Mouse (Mus musculus) cerebellum, adult 9-11 months (tissue): ENCODE measurements at regions not wholly inside any gene's neighbourhood (a gene's known extent, or its start where the extent isn't known, plus 50 kb on each side); places are given as distances from the start of the nearest gene placed in this dataset.

Experiments
- DNase-seq: peaks from one replicate; pipeline ENCODE4 v3.0.0; 2022

DNA sequence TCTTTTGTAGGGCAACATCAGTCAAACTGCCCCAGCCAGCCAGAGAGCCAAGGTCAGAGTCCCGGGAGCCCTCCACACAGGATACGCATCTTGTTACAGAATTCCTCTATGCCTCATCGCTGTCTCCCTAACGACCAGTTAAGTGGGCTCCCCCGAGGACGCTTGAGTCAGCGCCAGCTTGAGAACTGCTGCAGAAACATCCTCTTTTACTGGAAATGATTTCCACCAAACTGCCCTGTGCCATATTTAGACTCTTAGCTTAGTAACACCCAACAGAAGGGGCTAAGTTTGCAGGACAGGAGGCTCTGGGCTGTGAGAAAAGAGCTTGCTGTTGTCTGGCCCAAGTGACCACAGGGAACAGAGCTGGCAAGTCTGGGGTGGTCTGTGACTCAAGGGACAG lies 357.0 kb downstream of the Setd4 start:
- peak; percentile 25 for DNase-seq

DNA sequence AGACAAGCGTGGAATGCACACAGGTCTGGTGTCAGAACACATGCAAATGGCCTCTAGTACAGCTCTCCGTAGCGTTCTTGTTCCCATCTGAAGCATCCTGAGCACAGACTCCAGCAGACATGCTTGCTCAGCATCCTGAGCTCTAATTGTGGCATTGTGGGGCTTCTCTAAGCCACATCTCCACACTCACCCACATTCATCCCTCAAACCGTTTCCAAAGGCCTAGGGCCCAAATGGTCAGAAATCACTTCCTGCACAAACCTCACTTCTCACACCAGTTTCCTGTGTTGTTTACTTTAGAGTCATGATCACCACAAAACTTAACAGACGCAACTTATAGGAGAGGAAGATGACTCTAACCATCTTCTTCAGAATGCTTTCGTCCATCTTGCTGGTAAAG lies 358.1 kb downstream of the Setd4 start:
- DNase-seq, result no peak

DNA sequence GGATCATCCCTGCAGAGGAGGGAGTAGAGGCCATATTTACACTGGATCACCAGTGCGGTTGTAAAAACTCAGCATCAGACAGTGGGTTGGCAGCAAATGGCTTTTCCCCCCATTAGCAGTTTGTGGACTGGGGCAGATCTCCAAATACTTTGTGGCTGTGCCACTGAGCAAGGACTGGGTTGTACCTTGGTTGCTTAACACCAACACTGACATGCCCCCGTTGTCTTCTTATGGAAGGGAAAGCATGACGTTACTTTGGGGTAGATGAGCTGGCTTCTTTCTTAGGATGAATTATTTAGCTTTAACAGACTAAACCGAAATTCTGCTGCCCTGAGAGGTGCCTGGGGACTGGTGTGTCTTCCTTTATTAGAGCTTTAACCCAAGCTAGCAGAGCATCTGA lies 365.0 kb downstream of the Setd4 start:
- DNase-seq, result no peak

DNA sequence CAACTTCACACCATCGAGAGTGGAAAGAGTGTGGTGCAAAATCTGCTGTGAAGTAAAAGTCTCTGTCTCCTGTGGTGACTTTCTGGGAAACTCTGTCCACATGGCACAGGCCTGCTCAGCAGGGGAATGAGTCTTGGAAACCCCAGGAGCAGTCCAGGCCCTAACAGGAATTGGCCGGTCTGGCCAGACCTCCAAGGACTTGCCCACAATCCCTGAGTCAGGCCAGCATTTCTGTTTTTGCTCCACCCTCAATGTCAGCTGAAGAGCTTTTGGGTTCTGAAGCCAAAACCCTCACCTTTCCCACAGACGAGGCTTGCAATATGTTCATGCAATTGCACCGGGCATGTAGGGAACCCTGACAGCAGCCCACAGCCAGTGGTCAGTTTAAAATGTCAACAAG lies 365.5 kb downstream of the Setd4 start:
- DNase-seq, result no peak

DNA sequence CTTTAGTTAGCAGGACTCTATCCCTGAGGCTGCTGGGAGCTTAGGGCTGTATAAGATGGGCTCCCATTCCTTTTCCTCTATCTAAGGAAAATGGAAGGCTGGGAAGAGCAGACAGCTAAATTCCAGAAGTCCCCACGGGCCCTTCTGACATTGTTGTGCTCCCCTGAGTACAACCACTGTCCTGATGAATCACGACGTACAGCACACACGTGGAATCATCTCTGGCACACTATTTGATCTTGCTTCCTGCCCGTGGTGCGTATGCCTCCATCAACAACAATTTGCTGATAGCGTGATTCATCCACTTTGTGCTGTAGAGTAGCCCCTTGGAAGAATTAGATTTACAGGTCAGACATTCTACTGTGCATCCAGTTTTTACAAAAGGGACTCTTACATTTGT lies 378.2 kb downstream of the Setd4 start:
- DNase-seq, result no peak

DNA sequence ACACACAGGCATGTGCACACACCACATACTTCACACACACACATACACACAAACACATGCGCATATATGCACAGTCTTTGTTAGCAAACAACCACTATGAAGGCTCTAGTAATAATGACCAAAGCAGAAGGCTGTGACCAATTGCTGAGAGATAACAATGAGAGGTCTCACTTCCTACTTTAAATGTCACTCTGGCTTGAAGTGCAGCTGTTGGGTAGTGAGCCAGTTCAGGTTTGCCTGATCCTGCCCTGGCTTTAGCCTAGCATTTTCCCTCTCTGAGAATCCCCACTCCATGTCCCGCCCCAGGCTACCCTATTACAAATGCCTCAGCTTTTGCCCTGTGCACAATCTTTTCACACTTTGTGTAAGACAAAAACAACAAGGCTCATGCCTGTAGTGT lies 378.7 kb downstream of the Setd4 start:
- no peak for DNase-seq

DNA sequence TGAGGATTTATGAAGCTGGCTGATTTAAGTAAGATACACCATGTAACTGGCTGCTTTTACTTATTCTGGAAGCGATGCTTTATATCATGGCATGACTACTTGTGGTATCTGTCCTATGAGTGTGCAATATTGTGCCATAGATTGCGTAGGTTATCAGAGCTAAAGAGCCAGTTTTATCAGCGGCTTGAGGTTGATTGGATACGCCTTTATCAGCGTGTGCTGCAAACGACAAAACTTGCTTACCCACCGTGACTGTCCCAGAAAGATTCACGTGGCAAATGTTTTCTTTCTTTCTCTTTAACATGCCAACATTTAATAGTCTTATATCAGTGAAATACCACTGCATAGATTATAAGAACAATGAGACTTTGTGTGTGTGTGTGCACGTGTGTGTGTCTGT lies 384.1 kb downstream of the Setd4 start:
- no peak for DNase-seq

DNA sequence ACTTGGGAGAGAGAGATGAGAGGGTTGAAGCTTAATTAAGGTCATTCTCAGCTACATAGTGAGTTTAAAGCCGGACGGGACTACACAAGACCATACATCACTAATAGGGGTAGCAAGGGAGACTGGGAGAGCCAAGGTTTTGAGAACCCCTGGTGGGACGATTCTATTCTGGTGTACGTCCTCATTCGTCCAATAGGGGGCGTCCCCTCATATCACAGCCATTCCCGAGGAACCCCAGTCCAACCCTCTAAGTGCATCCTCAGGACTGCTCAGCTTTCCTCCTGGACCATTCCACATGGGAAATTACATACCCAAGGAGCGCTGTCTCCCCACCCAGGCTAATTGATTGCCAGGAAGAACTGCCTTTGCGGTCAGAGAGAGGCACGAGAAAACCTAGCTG lies 385.5 kb downstream of the Setd4 start:
- no peak for DNase-seq

DNA sequence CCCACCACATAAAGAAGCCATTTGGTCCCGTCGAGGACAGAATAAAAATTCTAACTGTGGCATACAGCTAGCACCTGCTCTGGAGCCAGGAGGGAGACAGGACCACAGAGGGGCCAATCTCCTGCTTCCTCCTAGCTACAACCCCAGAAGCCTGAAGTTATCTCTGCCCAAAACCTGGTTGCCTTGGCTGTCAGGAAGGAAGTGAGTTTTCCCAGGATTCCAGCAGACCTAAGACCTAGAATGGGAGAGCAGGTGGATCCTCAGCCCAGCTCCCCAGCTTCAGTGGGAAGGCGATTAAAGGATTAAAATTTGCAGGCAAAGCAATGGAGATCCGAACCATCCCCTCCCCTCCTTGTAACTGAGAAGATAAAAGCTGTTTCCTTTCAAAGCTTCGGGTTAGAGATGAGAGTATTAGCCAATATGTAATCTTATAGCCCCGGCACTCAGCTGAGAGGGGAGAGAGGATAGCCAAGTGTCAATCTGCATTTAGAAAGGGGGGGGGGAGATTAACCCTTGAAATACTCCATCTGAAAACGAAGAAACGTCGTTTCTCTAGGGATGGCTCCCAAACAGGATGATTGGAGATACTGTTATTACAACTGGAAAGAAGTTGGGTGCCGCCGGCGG lies 386.1 kb downstream of the Setd4 start:
- DNase-seq, result no peak

DNA sequence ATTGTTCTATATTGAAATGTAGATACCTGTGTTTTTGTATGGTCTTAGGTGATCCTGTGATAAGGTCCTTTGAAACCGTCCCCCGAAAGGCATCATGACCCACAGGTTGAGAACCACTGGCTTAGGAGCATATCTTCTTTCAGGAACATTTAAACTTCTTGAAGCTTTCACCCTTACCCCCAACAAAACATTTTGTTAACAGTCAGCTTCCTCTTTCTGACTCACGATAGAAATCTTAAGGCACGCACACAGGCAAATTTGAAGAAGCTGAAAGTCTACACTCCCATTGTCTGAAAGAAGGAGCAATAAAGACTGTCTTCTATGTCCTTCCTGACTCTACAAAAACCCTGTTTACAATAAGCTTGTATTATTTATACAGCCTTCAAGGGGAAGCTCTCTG lies 388.2 kb downstream of the Setd4 start:
- no peak for DNase-seq

DNA sequence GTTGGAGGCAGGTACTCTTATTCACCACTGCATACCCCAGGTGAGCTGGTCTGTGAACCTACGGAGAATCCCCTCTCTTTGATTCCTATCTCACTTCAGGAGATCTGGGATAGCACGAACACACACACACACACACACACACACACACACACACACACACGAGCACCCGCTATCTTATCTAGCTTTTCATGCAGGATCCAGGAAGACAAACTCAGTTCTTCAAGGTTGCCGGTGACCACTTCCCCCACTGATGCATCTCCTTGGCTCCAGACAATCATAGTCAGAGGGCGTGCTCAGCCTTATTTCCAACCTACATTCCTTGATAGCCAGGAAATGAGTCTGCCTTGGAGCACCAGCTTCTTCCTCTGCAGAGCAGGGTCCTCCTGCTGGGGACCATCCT lies 387.7 kb upstream of the Runx1 start:
- DNase-seq, result no peak

DNA sequence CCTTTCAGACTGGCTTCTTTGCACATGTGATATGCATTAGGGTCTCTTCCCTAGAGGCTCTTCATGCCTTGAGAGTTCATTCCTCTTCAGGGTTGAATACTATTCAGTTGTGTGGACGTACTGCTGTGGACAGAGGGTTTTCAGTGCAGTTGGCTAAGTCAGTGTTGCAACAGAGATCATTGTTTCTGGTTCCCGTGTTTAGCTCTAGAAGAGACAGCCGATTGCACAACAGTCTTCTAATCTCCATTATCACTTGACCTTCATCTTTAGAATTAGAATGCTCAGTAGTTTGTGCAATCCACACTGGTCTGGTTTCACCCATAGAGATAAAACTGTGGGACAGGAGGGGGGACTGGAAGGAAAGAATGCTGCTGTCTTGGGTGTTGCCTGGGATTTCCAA lies 381.7 kb upstream of the Runx1 start:
- DNase-seq, result no peak

DNA sequence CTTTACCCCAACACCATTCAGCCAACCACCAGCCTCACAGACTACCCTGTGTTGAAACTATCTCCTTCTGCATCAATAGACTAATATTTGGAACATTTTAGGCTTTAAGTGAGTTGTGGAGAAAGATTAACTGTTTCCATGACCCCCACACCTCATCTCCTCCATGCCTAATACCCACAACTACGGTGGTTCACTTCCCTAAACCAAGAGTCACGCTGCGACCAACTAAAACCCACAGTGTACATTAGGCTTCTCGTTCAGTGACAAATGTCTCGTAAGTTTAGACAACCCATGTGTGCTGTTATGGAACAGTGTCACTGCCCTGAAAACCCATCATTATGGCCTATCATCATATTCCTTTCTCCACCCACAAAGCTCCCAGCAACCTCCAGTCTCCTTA lies 381.3 kb upstream of the Runx1 start:
- DNase-seq, result no peak

DNA sequence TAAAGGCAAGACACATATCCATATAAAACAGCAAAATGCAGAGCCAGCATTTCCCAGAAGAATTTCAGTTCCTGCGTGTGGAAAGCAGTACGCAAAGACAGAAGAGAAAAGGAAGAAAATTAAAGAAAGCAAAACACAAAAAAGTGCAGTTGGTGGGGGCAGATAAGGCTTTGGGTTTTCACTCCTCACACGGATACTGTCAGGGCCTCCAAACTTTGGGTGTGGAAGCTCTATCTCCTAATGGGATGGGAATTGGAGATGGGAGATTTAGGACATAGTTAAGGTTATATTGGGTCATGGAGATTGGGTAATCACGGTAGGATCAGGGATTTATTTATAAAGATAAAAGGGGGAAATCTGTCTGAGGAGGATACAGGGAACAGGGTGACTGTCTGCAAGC lies 380.4 kb upstream of the Runx1 start:
- no peak for DNase-seq

DNA sequence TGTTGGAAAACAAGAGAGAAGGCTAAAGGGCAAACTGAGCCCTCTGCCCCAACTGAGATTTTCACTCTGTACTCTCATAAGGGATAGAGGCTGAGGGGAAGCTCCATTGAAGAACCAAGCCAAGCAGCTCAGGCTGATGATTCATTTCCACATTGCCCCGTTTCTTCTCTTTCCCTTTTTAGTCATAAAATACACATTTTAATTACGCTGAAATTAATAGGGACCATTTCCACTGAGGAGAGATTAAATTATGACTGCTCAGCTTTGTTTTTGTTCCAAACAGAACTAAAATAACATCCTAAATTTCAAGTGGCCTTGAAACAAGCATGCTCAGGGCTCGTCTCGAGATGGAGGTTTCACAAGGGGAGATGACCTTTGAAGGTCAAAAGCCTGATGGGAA lies 378.7 kb upstream of the Runx1 start:
- no peak for DNase-seq

DNA sequence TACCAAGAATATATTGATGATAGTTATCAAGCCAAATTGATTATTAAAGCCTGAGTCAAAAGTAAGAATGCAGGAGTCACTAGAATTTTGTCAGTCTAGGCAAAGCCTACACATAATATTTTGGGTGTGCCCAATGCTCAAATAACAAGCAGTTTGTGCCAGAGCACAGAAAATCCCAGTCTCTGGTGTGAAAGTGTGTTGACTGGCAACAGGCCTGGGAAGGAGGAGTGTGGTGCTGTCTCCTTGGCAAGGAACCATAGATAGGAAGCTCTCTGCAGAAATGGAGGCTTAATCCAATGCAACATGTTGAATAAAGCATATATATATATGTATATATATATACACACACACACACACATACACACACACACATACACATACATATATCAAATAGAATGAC lies 376.6 kb upstream of the Runx1 start:
- no peak for DNase-seq

DNA sequence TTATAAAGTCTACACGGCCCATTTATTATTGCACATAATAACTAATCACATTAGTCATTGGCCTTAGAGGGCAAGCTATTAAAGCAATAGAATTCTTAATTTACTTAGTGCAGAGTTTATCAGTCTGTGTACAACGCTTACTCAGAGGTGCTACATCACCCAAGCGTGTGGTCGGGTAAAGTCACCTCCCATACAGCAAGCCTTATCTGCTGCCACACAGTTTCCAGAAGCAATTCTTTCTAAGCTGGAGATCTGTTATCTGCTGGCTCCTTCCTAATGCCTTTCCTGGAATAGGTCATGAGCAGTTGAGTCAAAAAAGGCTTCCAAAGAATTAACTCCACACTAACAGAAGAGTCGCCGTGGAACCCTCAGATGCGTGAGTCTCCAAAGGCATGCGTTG lies 371.4 kb upstream of the Runx1 start:
- no peak for DNase-seq

DNA sequence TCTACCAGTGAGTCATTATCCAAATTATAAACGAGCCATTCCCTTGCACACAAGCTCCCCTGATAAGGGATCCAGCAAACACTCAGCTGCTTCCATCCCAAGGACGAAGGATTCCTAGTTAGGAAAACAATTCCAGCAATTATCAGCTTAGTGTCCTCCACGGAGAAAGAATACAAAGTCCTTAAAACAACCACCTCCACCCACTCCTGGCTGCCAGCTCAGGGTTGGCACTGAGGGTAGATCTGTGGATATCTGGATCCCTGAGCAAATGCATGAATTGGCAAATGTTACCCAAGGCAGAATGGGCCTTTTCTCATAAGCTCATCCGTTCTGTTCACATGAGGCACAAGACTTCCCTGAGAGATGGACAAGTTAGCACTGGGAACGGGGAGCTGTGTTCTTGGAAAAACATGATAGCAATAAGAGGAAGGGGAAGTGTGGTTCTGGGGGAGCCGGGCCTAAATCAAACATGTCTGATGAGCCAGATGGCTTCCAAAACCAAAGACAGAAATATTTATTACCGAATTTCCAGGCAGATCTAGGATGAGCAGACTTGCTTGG lies 368.1 kb upstream of the Runx1 start:
- DNase-seq, result no peak

DNA sequence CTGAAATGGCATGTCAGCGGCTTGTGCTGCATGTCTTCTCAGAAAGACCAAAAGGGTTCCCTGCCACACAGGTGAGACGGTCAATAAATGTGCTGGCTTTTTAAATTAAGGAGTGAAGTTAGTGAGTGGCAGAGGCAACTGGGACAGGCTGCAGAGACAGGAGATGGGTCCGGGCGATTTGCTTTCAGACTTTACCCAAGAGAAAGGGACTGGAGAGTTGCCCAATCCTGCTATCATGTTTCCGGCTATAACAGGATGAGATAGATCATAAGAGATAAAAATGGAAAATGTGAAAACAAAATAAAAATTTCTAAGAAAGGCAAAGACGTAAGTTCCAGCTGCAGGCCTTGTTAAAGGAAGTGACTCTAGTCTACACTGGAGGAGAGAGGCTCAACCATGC lies 367.3 kb upstream of the Runx1 start:
- DNase-seq, result no peak

DNA sequence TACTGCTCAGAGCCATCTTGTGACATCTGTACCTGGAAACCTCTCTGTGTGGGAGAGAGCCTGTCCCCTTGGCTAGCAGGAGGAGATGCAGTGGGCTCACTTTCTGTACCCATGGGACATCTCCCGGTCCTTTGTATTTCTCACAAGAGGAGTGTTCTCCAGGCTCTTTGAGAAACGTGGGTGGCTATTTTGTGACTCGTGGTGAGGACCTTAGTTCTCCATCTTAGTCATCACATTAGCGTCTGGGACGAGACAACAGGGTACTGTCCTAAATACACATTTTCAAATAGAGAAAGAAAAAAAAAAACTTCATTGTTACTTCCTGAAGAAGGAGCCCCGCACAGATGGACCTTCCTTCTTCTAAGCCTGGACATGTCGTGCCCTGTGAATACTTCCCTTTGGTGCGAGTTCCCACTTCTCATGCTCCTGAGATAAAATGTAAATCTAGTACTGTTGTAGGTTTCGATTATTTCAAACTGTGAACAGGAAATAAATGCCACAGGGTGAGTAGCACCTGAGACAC lies 366.8 kb upstream of the Runx1 start:
- no peak for DNase-seq

DNA sequence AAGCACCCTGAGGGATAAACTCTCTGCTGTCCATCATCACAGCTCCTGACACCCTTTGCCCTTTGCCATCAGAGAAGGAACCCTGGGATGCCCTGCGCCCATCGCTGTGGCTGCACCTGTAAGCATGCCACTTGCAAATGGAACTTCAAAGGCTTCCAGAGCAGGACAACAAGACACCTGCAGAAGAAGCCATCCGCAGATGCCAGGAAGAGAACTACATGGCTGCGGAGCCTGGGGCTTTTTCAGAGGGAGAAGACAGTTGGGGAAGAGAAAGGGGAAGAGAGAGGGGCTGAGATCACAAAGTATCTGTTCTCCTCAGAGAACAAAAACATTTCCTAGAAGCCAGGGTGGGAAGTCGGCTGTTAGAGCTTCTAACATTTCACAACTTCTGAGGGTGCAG lies 365.2 kb upstream of the Runx1 start:
- DNase-seq, result no peak

DNA sequence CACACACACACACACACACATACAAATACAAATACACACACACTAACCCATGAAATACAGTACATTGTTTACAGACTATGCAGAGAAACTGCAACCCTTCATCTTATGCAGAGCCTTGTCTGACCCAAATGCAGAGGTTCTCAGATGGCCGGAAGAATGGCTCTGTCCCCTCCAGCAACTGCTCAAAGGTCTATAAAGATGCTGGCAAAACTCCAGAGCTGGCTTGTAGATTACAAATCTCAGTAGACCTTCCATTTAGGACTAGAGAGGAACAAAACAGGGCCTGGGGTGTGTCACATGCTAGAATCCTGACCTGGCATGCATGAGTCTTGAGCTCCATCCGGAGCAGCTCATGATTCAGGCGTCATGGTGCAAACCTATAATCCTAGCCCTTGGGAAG lies 364.4 kb upstream of the Runx1 start:
- no peak for DNase-seq

DNA sequence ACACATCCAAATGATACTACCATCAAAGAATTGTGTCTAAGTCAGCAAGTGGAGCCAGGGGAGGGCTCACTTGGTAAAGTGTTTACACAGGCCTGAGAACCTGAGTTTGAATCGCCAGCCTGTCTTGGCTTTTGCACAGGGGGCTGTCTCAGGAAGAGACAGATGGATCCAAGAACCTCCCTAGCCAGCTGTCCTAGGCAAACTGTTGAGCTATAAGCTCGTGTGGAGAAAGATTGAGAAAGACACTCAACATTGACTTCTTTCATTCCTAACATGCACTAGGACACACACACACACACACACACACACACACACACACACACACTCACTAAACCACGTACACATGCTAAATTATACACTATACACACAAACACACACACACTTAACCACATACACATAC lies 363.9 kb upstream of the Runx1 start:
- DNase-seq, result no peak

DNA sequence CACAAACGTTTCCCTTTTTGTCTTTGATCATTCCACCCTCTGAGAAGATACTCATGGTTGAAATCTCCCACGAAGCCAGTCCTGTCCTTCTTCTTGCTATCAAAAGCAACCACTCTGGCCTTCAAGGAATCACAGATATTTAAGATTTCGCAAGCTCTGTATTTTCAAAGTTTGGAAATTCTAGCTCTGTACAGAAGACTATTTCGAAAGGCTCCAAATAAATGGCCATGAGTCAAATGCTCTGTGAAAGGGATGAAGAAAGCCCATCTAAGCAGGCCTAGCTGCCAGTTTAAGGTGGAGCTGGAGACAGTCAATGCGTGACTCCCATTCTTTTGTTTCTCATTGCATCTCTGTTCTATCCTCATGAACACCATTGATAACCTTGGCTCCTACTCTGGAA lies 363.5 kb upstream of the Runx1 start:
- no peak for DNase-seq

DNA sequence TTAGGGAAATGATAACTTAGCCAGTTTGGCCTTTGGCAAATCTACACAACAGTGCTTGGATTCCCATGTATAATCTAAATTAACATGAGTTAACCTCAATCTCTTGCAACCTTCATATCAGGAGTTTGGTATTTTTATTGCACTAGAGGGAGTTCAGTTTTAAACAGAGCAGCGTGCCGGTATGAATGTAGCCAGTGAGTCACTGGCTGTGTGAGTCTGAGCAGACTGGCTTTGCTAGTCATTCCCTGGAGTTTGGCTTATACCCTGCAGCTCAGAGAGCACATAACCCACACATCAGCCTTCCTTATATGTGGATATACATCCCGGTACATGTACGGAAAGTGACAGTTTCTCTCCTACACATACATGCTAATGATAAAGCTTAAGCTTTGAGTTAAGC lies 360.6 kb upstream of the Runx1 start:
- no peak for DNase-seq
